Mouse (Mus musculus): ENCODE measurements at regions not wholly inside any gene's neighbourhood (a gene's known extent, or its start where the extent isn't known, plus 50 kb on each side); places are given as distances from the start of the nearest gene placed in this dataset.

- in situ Hi-C loops (cut with MboI; ENCODE audit: low sequenced_read_pairs in 2 of 2, unreplicated experiment in 2 of 2), result no loop called here
- H3K27ac ChIP-seq (ENCODE audit: insufficient read depth, low read depth, low read length, poor library complexity, severe bottlenecking), result no peak overlapping the region
Measured at GRCm38 (mm10) chr1:61372581-61372980, 266.0 kb upstream of the Pard3b start.

GRCm38 (mm10) chr1:61373661-61374491, 264.7 kb upstream of the Pard3b start:
- Histone ChIP-seq H3K27ac (ENCODE audit: insufficient read depth, low read depth, low read length, poor library complexity, severe bottlenecking) (no peak overlapping the region), H3K9me3 (ENCODE audit: control insufficient read depth, insufficient read depth, low read depth, low read length) (no peaks in the 10 kb centered on the region), H3K4me1 (ENCODE audit: control insufficient read depth in 2 of 2, insufficient read depth in 2 of 2, low read length in 2 of 2, poor library complexity in 1 of 2) (peaks cover 0 to 2% of the 10 kb centered on the region in 2 experiments; a peak in 1 of 4 replicates), H3K4me3 (ENCODE audit: insufficient read depth in 1 of 2, low read depth in 1 of 2, low read length in 2 of 2, poor library complexity in 1 of 2, severe bottlenecking in 1 of 2) (no peak overlapping the region), H3K9ac (ENCODE audit: insufficient read depth, low read depth, low read length, poor library complexity, severe bottlenecking) (no peak overlapping the region), H3K36me3 (ENCODE audit: control insufficient read depth, insufficient read depth, low read length, poor library complexity, severe bottlenecking) (no peaks in the 10 kb centered on the region)
- TF ChIP-seq MAFK (IDR thresholded peaks at IDR 0.05; ENCODE audit: insufficient read depth, low read depth, low read length) (peak; percentile 59; the same call in 1 of the 2 replicates), HCFC1 (IDR thresholded peaks at IDR 0.05; ENCODE audit: borderline replicate concordance, insufficient read depth, low read length) (no peak)
- no peak for DNase-seq (ENCODE audit: low read depth, low spot score)
- in situ Hi-C loops (cut with MboI; ENCODE audit: low sequenced_read_pairs in 2 of 2, unreplicated experiment in 2 of 2), result no loop called here

More at GRCm38 (mm10) chr1:61372581-61372980, 266.0 kb upstream of the Pard3b start:
- no peak overlapping the region for H3K4me3 ChIP-seq (ENCODE audit: insufficient read depth in 1 of 2, low read depth in 1 of 2, low read length in 2 of 2, poor library complexity in 1 of 2, severe bottlenecking in 1 of 2)
- no peaks in the 10 kb centered on the region for H3K36me3 ChIP-seq (ENCODE audit: control insufficient read depth, insufficient read depth, low read length, poor library complexity, severe bottlenecking)
- H3K9ac ChIP-seq (ENCODE audit: insufficient read depth, low read depth, low read length, poor library complexity, severe bottlenecking), result no peak overlapping the region
- H3K4me1 ChIP-seq (ENCODE audit: control insufficient read depth in 2 of 2, insufficient read depth in 2 of 2, low read length in 2 of 2, poor library complexity in 1 of 2), result no peaks in the 10 kb centered on the region; a peak in 1 of 4 replicates
- DNase-seq (ENCODE audit: low read depth, low spot score), result no peak
- H3K9me3 ChIP-seq (ENCODE audit: control insufficient read depth, insufficient read depth, low read depth, low read length), result no peaks in the 10 kb centered on the region
- TF ChIP-seq ZNF384 (IDR thresholded peaks at IDR 0.05; ENCODE audit: low read depth, low read length) (no peak), MAFK (IDR thresholded peaks at IDR 0.05; ENCODE audit: insufficient read depth, low read depth, low read length) (no peak), HCFC1 (IDR thresholded peaks at IDR 0.05; ENCODE audit: borderline replicate concordance, insufficient read depth, low read length) (no peak), ZC3H11A (IDR thresholded peaks at IDR 0.05; ENCODE audit: borderline replicate concordance, low read depth, low read length) (no peak), CHD2 (IDR thresholded peaks at IDR 0.05; ENCODE audit: low read depth, low read length) (no peak)

GRCm38 (mm10) chr1:61376417-61376816, 262.2 kb upstream of the Pard3b start:
- Histone ChIP-seq H3K9me3 (ENCODE audit: control insufficient read depth, insufficient read depth, low read depth, low read length) (no peaks in the 10 kb centered on the region), H3K27ac (ENCODE audit: insufficient read depth, low read depth, low read length, poor library complexity, severe bottlenecking) (no peak overlapping the region), H3K4me1 (ENCODE audit: control insufficient read depth in 2 of 2, insufficient read depth in 2 of 2, low read length in 2 of 2, poor library complexity in 1 of 2) (peaks cover 0 to 2% of the 10 kb centered on the region in 2 experiments; a peak in 1 of 4 replicates), H3K4me3 (ENCODE audit: insufficient read depth in 1 of 2, low read depth in 1 of 2, low read length in 2 of 2, poor library complexity in 1 of 2, severe bottlenecking in 1 of 2) (no peak overlapping the region), H3K36me3 (ENCODE audit: control insufficient read depth, insufficient read depth, low read length, poor library complexity, severe bottlenecking) (no peaks in the 10 kb centered on the region), H3K9ac (ENCODE audit: insufficient read depth, low read depth, low read length, poor library complexity, severe bottlenecking) (no peak overlapping the region)
- DNase-seq (ENCODE audit: low read depth, low spot score), result no peak
- TF ChIP-seq HCFC1 (IDR thresholded peaks at IDR 0.05; ENCODE audit: borderline replicate concordance, insufficient read depth, low read length) (no peak), ZNF384 (IDR thresholded peaks at IDR 0.05; ENCODE audit: low read depth, low read length) (no peak), CHD2 (IDR thresholded peaks at IDR 0.05; ENCODE audit: low read depth, low read length) (no peak), ZC3H11A (IDR thresholded peaks at IDR 0.05; ENCODE audit: borderline replicate concordance, low read depth, low read length) (no peak), MAFK (IDR thresholded peaks at IDR 0.05; ENCODE audit: insufficient read depth, low read depth, low read length) (no peak)
- in situ Hi-C loops (cut with MboI; ENCODE audit: low sequenced_read_pairs in 2 of 2, unreplicated experiment in 2 of 2), result loop anchor here in 1 of 2 experiments (25.0 kb wide), 1 partner anchor 386 kb away; no protein-coding TSS in a partner anchor

GRCm38 (mm10) chr1:61377070-61377469, 261.6 kb upstream of the Pard3b start:
- peaks cover 0 to 2% of the 10 kb centered on the region in 2 experiments; a peak in 1 of 4 replicates for H3K4me1 ChIP-seq (ENCODE audit: control insufficient read depth in 2 of 2, insufficient read depth in 2 of 2, low read length in 2 of 2, poor library complexity in 1 of 2)
- TF ChIP-seq ZC3H11A (IDR thresholded peaks at IDR 0.05; ENCODE audit: borderline replicate concordance, low read depth, low read length), result peak; percentile 75; the same call in 1 of the 2 replicates
- peak; percentile 99 for TF ChIP-seq ZNF384 (IDR thresholded peaks at IDR 0.05; ENCODE audit: low read depth, low read length)
- TF ChIP-seq HCFC1 (IDR thresholded peaks at IDR 0.05; ENCODE audit: borderline replicate concordance, insufficient read depth, low read length), result no peak
- peak; percentile 41; the same call in 1 of the 2 replicates for TF ChIP-seq MAFK (IDR thresholded peaks at IDR 0.05; ENCODE audit: insufficient read depth, low read depth, low read length)
- TF ChIP-seq CHD2 (IDR thresholded peaks at IDR 0.05; ENCODE audit: low read depth, low read length), result no peak
- H3K9ac ChIP-seq (ENCODE audit: insufficient read depth, low read depth, low read length, poor library complexity, severe bottlenecking), result no peak overlapping the region
- no peak overlapping the region for H3K27ac ChIP-seq (ENCODE audit: insufficient read depth, low read depth, low read length, poor library complexity, severe bottlenecking)
- in situ Hi-C loops (cut with MboI; ENCODE audit: low sequenced_read_pairs in 2 of 2, unreplicated experiment in 2 of 2), result loop anchor here in 1 of 2 experiments (25.0 kb wide), 1 partner anchor 385 kb away; no protein-coding TSS in a partner anchor
- peak; percentile 68 for DNase-seq (ENCODE audit: low read depth, low spot score)
- H3K36me3 ChIP-seq (ENCODE audit: control insufficient read depth, insufficient read depth, low read length, poor library complexity, severe bottlenecking), result no peaks in the 10 kb centered on the region
- H3K4me3 ChIP-seq (ENCODE audit: insufficient read depth in 1 of 2, low read depth in 1 of 2, low read length in 2 of 2, poor library complexity in 1 of 2, severe bottlenecking in 1 of 2), result no peak overlapping the region
- H3K9me3 ChIP-seq (ENCODE audit: control insufficient read depth, insufficient read depth, low read depth, low read length), result no peaks in the 10 kb centered on the region

Data from ES-E14 (cell line).